Mouse (Mus musculus): ENCODE measurements around the gene Nmnat2. TPM values are rescaled to one million over a fixed set of nuclear protein-coding genes. Genes with fewer than 3 reads are reported as not detected.

Nmnat2 gene
- total and polyA plus RNA-seq, 2 experiments, result 0.18 to 0.23 TPM

- Histone ChIP-seq H3K9ac (ENCODE audit: low read depth, low read length) (no peak overlapping the region), H3K79me2 (ENCODE audit: control insufficient read depth, insufficient read depth, low read length) (no peaks in the 10 kb centered on the region), H3K4me1 (ENCODE audit: control insufficient read depth, insufficient read depth, low read length) (no peaks in the 10 kb centered on the region), H3K27ac (replicated peaks; ENCODE audit: insufficient read depth, low read depth, low read length) (no peak overlapping the region), H3K27me3 (ENCODE audit: control insufficient read depth, insufficient read depth, low read length) (no peaks in the 10 kb centered on the region), H3K36me3 (ENCODE audit: control insufficient read depth, insufficient read depth, low read length) (no peaks in the 10 kb centered on the region), H3K4me3 (ENCODE audit: insufficient read depth, low read depth, low read length) (no peak overlapping the region)
- 59% methylated on average over 4 of the region's 4 CpGs for WGBS
- DNase-seq (ENCODE audit: extremely low read depth, low read depth, low spot score), result no peak
- TF ChIP-seq CTCF (IDR thresholded peaks at IDR 0.05; ENCODE audit: low read depth, low read length) (no peak), POLR2A (IDR thresholded peaks at IDR 0.05; ENCODE audit: extremely low read depth, insufficient read depth, low read length) (no peak)
Observed at GRCm38 (mm10) chr1:152972957-152973356, 18.2 kb downstream of the Nmnat2 start.

- DNase-seq (ENCODE audit: extremely low read depth, low read depth, low spot score), result no peak
- TF ChIP-seq POLR2A (IDR thresholded peaks at IDR 0.05; ENCODE audit: extremely low read depth, insufficient read depth, low read length) (no peak), CTCF (IDR thresholded peaks at IDR 0.05; ENCODE audit: low read depth, low read length) (no peak)
- Histone ChIP-seq H3K36me3 (ENCODE audit: control insufficient read depth, insufficient read depth, low read length) (no peaks in the 10 kb centered on the region), H3K79me2 (ENCODE audit: control insufficient read depth, insufficient read depth, low read length) (no peaks in the 10 kb centered on the region), H3K27me3 (ENCODE audit: control insufficient read depth, insufficient read depth, low read length) (no peaks in the 10 kb centered on the region), H3K9ac (ENCODE audit: low read depth, low read length) (no peak overlapping the region), H3K27ac (replicated peaks; ENCODE audit: insufficient read depth, low read depth, low read length) (no peak overlapping the region), H3K4me1 (ENCODE audit: control insufficient read depth, insufficient read depth, low read length) (no peaks in the 10 kb centered on the region), H3K4me3 (ENCODE audit: insufficient read depth, low read depth, low read length) (no peak overlapping the region)
- whole genome bisulfite sequencing, result 60% methylated on average over 5 of the region's 5 CpGs
Observed at GRCm38 (mm10) chr1:152973421-152973820, 18.6 kb downstream of the Nmnat2 start.

GRCm38 (mm10) chr1:152973861-152974260, 19.1 kb downstream of the Nmnat2 start:
- no peak overlapping the region for H3K9ac ChIP-seq (ENCODE audit: low read depth, low read length)
- H3K4me3 ChIP-seq (ENCODE audit: insufficient read depth, low read depth, low read length), result no peak overlapping the region
- no peaks in the 10 kb centered on the region for H3K36me3 ChIP-seq (ENCODE audit: control insufficient read depth, insufficient read depth, low read length)
- H3K27me3 ChIP-seq (ENCODE audit: control insufficient read depth, insufficient read depth, low read length), result no peaks in the 10 kb centered on the region
- no peaks in the 10 kb centered on the region for H3K4me1 ChIP-seq (ENCODE audit: control insufficient read depth, insufficient read depth, low read length)
- H3K79me2 ChIP-seq (ENCODE audit: control insufficient read depth, insufficient read depth, low read length), result no peaks in the 10 kb centered on the region
- WGBS, result 44% methylated on average over 4 of the region's 4 CpGs
- DNase-seq (ENCODE audit: extremely low read depth, low read depth, low spot score), result no peak
- TF ChIP-seq CTCF (IDR thresholded peaks at IDR 0.05; ENCODE audit: low read depth, low read length) (no peak), POLR2A (IDR thresholded peaks at IDR 0.05; ENCODE audit: extremely low read depth, insufficient read depth, low read length) (no peak)
- H3K27ac ChIP-seq (replicated peaks; ENCODE audit: insufficient read depth, low read depth, low read length), result no peak overlapping the region

GRCm38 (mm10) chr1:152975144-152975543, 20.4 kb downstream of the Nmnat2 start:
- peaks cover 4% of the 10 kb centered on the region; the same call in 1 of the 2 replicates for H3K4me1 ChIP-seq (ENCODE audit: control insufficient read depth, insufficient read depth, low read length)
- 77% methylated on average over 3 of the region's 3 CpGs for WGBS
- H3K4me3 ChIP-seq (ENCODE audit: insufficient read depth, low read depth, low read length), result no peak overlapping the region
- no peaks in the 10 kb centered on the region for H3K27me3 ChIP-seq (ENCODE audit: control insufficient read depth, insufficient read depth, low read length)
- H3K27ac ChIP-seq (replicated peaks; ENCODE audit: insufficient read depth, low read depth, low read length), result no peak overlapping the region
- no peak overlapping the region for H3K9ac ChIP-seq (ENCODE audit: low read depth, low read length)
- H3K36me3 ChIP-seq (ENCODE audit: control insufficient read depth, insufficient read depth, low read length), result no peaks in the 10 kb centered on the region
- no peak for TF ChIP-seq CTCF (IDR thresholded peaks at IDR 0.05; ENCODE audit: low read depth, low read length)
- TF ChIP-seq POLR2A (IDR thresholded peaks at IDR 0.05; ENCODE audit: extremely low read depth, insufficient read depth, low read length), result no peak
- no peaks in the 10 kb centered on the region for H3K79me2 ChIP-seq (ENCODE audit: control insufficient read depth, insufficient read depth, low read length)
- DNase-seq (ENCODE audit: extremely low read depth, low read depth, low spot score), result no peak

GRCm38 (mm10) chr1:152978700-152979099, 23.9 kb downstream of the Nmnat2 start:
- no peaks in the 10 kb centered on the region for H3K79me2 ChIP-seq (ENCODE audit: control insufficient read depth, insufficient read depth, low read length)
- WGBS, result 95% methylated on average over 8 of the region's 8 CpGs

GRCm38 (mm10) chr1:152983416-152983815, 28.6 kb downstream of the Nmnat2 start:
- no peaks in the 10 kb centered on the region for H3K27me3 ChIP-seq (ENCODE audit: control insufficient read depth, insufficient read depth, low read length)
- H3K4me1 ChIP-seq (ENCODE audit: control insufficient read depth, insufficient read depth, low read length), result peaks cover 4% of the 10 kb centered on the region; the same call in 1 of the 2 replicates
- TF ChIP-seq CTCF (IDR thresholded peaks at IDR 0.05; ENCODE audit: low read depth, low read length), result no peak
- TF ChIP-seq POLR2A (IDR thresholded peaks at IDR 0.05; ENCODE audit: extremely low read depth, insufficient read depth, low read length), result no peak
- no peaks in the 10 kb centered on the region for H3K79me2 ChIP-seq (ENCODE audit: control insufficient read depth, insufficient read depth, low read length)
- WGBS, result 95% methylated on average over 14 of the region's 14 CpGs
- H3K36me3 ChIP-seq (ENCODE audit: control insufficient read depth, insufficient read depth, low read length), result no peaks in the 10 kb centered on the region
- no peak overlapping the region for H3K4me3 ChIP-seq (ENCODE audit: insufficient read depth, low read depth, low read length)
- no peak overlapping the region for H3K27ac ChIP-seq (replicated peaks; ENCODE audit: insufficient read depth, low read depth, low read length)
- no peak for DNase-seq (ENCODE audit: extremely low read depth, low read depth, low spot score)
- H3K9ac ChIP-seq (ENCODE audit: low read depth, low read length), result no peak overlapping the region

More at GRCm38 (mm10) chr1:152978700-152979099, 23.9 kb downstream of the Nmnat2 start:
- Histone ChIP-seq H3K9ac (ENCODE audit: low read depth, low read length) (no peak overlapping the region), H3K4me1 (ENCODE audit: control insufficient read depth, insufficient read depth, low read length) (peaks cover 4% of the 10 kb centered on the region; the same call in 1 of the 2 replicates), H3K27ac (replicated peaks; ENCODE audit: insufficient read depth, low read depth, low read length) (no peak overlapping the region), H3K27me3 (ENCODE audit: control insufficient read depth, insufficient read depth, low read length) (no peaks in the 10 kb centered on the region), H3K36me3 (ENCODE audit: control insufficient read depth, insufficient read depth, low read length) (no peaks in the 10 kb centered on the region), H3K4me3 (ENCODE audit: insufficient read depth, low read depth, low read length) (no peak overlapping the region)
- no peak for DNase-seq (ENCODE audit: extremely low read depth, low read depth, low spot score)
- TF ChIP-seq CTCF (IDR thresholded peaks at IDR 0.05; ENCODE audit: low read depth, low read length), result no peak

Measured in liver, adult 2 months (tissue).